Mouse (Mus musculus) embryonic facial prominence, embryonic 12.5 days (tissue): ENCODE data around the gene E2f2. TPM values are rescaled to one million over a fixed set of nuclear protein-coding genes. Genes with fewer than 3 reads are reported as not detected.
A peak's percentile ranks its signal among the peaks of the same experiment; 100 is the strongest.

Experiments used
- ATAC-seq: fragments of 200-750 bp; cut with Nextera tagmentation; 2 replicates; pipeline ENCODE4 v1.8.0; 2017; ENCODE audit not compliant: insufficient number of reproducible peaks, insufficient read depth, low FRiP score, low TSS enrichment
- H3K27ac ChIP-seq: fragments of 300-500 bp; sonication (generic); 2 replicates; pipeline ENCODE4 v1.5.1; 2016; ENCODE audit warnings: mild to moderate bottlenecking
- H3K27me3 ChIP-seq: fragments of 300-500 bp; sonication (generic); 2 replicates; pipeline ENCODE4 v1.6.1; 2016; ENCODE audit warnings: mild to moderate bottlenecking, moderate library complexity
- H3K36me3 ChIP-seq: fragments of 300-500 bp; sonication (generic); 2 replicates; pipeline ENCODE4 v1.6.1; 2016; ENCODE audit warnings: mild to moderate bottlenecking
- H3K4me1 ChIP-seq: fragments of 300-500 bp; sonication (generic); 2 replicates; pipeline ENCODE4 v1.6.1; 2016
- H3K4me2 ChIP-seq: fragments of 300-500 bp; sonication (generic); replicated peaks from 2 replicates; pipeline ENCODE4 v1.6.1; 2016; ENCODE audit warnings: mild to moderate bottlenecking, moderate library complexity
- H3K4me3 ChIP-seq: fragments of 300-500 bp; sonication (generic); 2 replicates; pipeline ENCODE4 v1.5.1; 2016; ENCODE audit warnings: mild to moderate bottlenecking
- H3K9ac ChIP-seq: fragments of 300-500 bp; sonication (generic); 2 replicates; pipeline ENCODE4 v1.6.1; 2016; ENCODE audit warnings: mild to moderate bottlenecking, moderate library complexity
- H3K9me3 ChIP-seq: fragments of 300-500 bp; sonication (generic); 2 replicates; pipeline ENCODE4 v1.6.1; 2016; ENCODE audit warnings: mild to moderate bottlenecking, moderate library complexity
- WGBS: fragments of 180-500 bp; shearing (Covaris S2); methylation state at CpG from one replicate; pipeline ENCODE4 v1.1.7; 2016; 5-methylcytosine and 5-hydroxymethylcytosine counted together
- polyA plus RNA-seq: library from polyadenylated mRNA; unstranded; fragments of >200 nt; fragmentation: Nextera tagmentation; extraction: Ambion mirVana; gene quantifications from 2 replicates; pipeline ENCODE4 v1.2.1, GENCODE M21; 2016

Gene E2f2
- polyA plus RNA-seq, 1 experiment from 2014 or later = 8.7 TPM

DNA sequence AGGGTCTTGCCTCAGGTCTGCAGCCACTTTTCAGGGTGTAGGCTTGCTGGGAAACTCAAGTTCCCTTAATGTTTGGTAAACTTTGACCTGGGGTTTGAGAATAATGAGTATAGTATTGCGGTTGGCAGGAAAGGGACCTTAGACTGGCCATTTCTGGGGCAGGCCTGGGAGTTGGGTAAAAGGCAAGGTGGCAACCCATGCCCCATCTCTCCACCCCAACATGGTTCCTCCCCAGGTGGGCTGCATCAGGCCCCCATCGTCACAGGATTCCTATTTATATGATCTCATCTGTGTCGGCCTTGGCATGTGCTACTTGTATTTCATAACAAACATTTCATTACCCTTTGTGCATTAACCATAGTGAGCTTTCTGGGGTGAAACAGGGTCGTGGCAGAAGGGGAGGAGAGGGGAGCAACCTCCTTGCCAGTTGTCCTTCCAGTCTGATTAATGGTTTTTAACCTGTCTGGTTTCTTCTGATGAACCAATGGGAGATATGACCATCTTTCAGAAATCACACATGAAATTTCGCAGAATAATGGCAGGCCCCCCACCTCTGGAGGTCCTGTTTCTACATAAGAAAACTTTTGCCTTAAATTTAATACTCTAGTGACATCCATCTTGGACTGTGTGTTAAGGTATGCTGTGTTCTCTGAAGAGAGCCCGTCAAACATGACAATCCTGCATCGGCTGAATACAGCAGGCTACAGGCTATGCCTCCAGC, 26.0 kb upstream of the E2f2 start:
- Histone ChIP-seq H3K9me3 (no peaks in the 10 kb centered on the region), H3K4me2 (peak overlapping the region; percentile 83), H3K36me3 (peaks cover 3% of the 10 kb centered on the region; the same call in 1 of the 2 replicates), H3K27me3 (no peaks in the 10 kb centered on the region), H3K4me1 (peaks cover 59% of the 10 kb centered on the region), H3K4me3 (peak overlapping the region; percentile 97), H3K27ac (peak overlapping the region; percentile 99), H3K9ac (peak overlapping the region; percentile 95)
- no peak for ATAC-seq
- WGBS = 6% methylated on average over 7 of the region's 7 CpGs

- peak overlapping the region; percentile 99 for H3K27ac ChIP-seq
- peak overlapping the region; percentile 95 for H3K9ac ChIP-seq
- H3K36me3 ChIP-seq = peaks cover 3% of the 10 kb centered on the region; the same call in 1 of the 2 replicates
- peak overlapping the region; percentile 97 for H3K4me3 ChIP-seq
- H3K27me3 ChIP-seq = no peaks in the 10 kb centered on the region
- peaks cover 56% of the 10 kb centered on the region for H3K4me1 ChIP-seq
- H3K4me2 ChIP-seq = peak overlapping the region; percentile 83
- no peak for ATAC-seq
- 5% methylated on average over 6 of the region's 6 CpGs for WGBS
- H3K9me3 ChIP-seq = no peaks in the 10 kb centered on the region
Measured at GRCm38 (mm10) chr4:136146712-136147154, 25.5 kb upstream of the E2f2 start.

GRCm38 (mm10) chr4:136147436-136148135, 24.6 kb upstream of the E2f2 start:
- H3K9me3 ChIP-seq = no peaks in the 10 kb centered on the region
- H3K27me3 ChIP-seq = no peaks in the 10 kb centered on the region
- peaks cover 3% of the 10 kb centered on the region; the same call in 1 of the 2 replicates for H3K36me3 ChIP-seq
- H3K27ac ChIP-seq = peak overlapping the region; percentile 99
- H3K9ac ChIP-seq = peak overlapping the region; percentile 51; the same call in 1 of the 2 replicates
- peaks cover 48% of the 10 kb centered on the region for H3K4me1 ChIP-seq
- WGBS = 1% methylated on average over 40 of the region's 48 CpGs
- peak overlapping the region; percentile 83 for H3K4me2 ChIP-seq
- peak overlapping the region; percentile 22 for H3K4me3 ChIP-seq
- peak; percentile 68 for ATAC-seq

DNA sequence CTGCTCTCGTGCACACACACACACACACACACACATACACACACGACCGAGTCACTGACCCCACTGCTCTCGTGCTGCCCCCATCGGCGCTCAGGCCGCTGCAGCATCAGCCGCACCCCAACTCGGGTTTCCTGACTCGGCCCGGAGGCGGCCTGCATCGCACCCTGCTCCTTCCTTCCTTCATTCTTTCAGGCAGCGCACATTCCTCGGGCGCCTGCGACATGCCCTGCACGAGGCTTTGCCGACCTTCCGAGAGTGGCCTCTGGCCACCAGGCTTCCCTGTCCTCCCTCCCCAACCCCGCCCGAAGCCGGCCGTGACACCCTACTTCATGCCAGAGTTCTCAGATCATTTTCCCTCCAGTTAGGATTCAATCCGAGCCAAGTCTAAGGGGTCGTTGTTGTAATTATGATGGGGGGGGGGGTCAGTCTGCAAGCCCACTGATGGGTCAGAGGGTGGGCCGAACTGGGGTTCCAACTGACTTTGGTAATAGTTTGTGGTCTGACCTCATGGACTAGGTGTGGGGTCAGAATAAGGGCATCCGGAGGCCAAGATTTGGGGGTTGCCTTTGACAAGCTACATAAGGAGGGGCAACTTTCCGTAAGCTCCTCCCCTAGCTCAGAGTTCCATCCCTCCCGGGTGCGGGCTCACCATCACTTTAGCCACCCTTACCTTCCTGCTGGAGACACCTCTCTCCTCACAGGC, 23.7 kb upstream of the E2f2 start:
- no peaks in the 10 kb centered on the region for H3K9me3 ChIP-seq
- H3K4me2 ChIP-seq = peak overlapping the region; percentile 83
- ATAC-seq = peak; percentile 5; the same call in 1 of the 2 replicates
- peaks cover 3% of the 10 kb centered on the region; the same call in 1 of the 2 replicates for H3K36me3 ChIP-seq
- H3K9ac ChIP-seq = no peak overlapping the region
- peak overlapping the region; percentile 99 for H3K27ac ChIP-seq
- peaks cover 44% of the 10 kb centered on the region for H3K4me1 ChIP-seq
- H3K27me3 ChIP-seq = no peaks in the 10 kb centered on the region
- 2% methylated on average over 31 of the region's 31 CpGs for WGBS
- H3K4me3 ChIP-seq = peak overlapping the region; percentile 22

- H3K36me3 ChIP-seq = peaks cover 3% of the 10 kb centered on the region; the same call in 1 of the 2 replicates
- H3K4me1 ChIP-seq = peaks cover 44% of the 10 kb centered on the region
- H3K9ac ChIP-seq = no peak overlapping the region
- no peaks in the 10 kb centered on the region for H3K27me3 ChIP-seq
- H3K4me3 ChIP-seq = no peak overlapping the region
- no peak for ATAC-seq
- 78% methylated on average over 2 of the region's 2 CpGs for WGBS
- H3K9me3 ChIP-seq = no peaks in the 10 kb centered on the region
- peak overlapping the region; percentile 83; the same call in 1 of the 2 replicates for H3K4me2 ChIP-seq
- peak overlapping the region; percentile 99 for H3K27ac ChIP-seq
Measured at GRCm38 (mm10) chr4:136149045-136149379, 23.2 kb upstream of the E2f2 start.

DNA sequence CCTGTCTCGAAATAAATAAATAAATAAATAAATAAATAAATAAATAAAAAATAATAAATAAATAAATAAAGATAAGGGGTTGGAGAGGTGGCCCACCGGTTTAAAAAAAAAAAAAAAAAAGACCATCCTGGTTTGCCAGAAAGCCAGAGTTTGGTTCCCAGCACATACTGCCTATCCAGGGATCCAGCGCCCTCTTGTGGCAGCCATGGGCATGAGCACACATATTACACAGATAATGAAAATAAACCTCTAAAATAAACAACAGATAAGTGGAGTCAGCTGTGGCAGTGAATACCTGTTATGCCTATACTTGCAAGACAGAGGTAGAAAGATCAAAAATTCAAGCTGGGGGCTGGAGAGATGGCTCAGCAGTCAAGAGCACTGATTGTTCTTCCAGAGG, 22.5 kb upstream of the E2f2 start:
- Histone ChIP-seq H3K9me3 (no peaks in the 10 kb centered on the region), H3K27me3 (no peaks in the 10 kb centered on the region), H3K27ac (peak overlapping the region; percentile 79), H3K4me1 (peaks cover 46% of the 10 kb centered on the region), H3K4me2 (no peak overlapping the region), H3K4me3 (no peak overlapping the region), H3K36me3 (peaks cover 3% of the 10 kb centered on the region; the same call in 1 of the 2 replicates), H3K9ac (no peak overlapping the region)
- whole genome bisulfite sequencing = 39% methylated on average over 3 of the region's 3 CpGs
- ATAC-seq = no peak

DNA sequence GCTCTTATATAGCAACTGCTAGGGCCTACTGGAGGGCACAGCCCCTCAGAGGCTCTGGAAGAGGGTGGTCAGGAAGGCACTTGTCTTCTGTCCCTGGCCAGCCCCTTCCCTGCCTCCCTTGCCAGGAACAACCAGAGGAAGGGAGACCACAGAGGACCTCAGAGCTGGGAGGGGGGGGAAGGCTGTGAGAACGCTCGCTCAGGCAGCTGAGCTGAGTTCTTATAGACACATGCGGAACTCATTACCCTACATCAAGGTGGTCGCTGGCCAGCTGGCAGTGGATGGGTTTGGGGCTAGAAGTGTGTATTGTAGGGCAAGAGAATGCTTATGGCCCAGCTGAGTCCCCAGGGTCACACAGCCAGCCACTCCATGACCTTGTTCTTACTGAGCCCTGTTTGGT, 21.6 kb upstream of the E2f2 start:
- Histone ChIP-seq H3K4me2 (no peak overlapping the region), H3K36me3 (no peaks in the 10 kb centered on the region), H3K4me3 (no peak overlapping the region), H3K4me1 (peaks cover 46% of the 10 kb centered on the region), H3K9ac (no peak overlapping the region), H3K9me3 (no peaks in the 10 kb centered on the region), H3K27ac (peak overlapping the region; percentile 79), H3K27me3 (no peaks in the 10 kb centered on the region)
- ATAC-seq = no peak
- 20% methylated on average over 4 of the region's 4 CpGs for WGBS

DNA sequence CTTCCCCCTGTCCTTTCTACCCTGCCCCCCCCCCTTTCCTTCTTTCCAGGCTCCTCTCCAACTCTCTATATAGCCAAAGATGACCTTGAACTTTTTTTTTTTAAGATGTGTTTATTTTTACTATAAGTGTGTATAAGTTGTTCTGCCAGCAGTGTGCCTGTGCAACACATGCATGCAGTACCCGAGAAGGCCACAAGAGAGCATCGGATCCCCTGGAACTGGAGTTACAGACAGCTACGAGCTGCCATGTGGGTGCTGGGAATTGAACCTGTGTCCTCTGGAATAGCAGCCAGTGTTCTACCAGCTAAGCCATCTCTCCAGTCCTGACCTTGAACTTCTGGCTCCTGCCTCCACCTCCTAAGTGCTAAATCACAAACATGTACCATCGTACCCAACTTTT, 19.4 kb upstream of the E2f2 start:
- WGBS = 91% methylated on average over 4 of the region's 4 CpGs
- H3K36me3 ChIP-seq = no peaks in the 10 kb centered on the region
- H3K9me3 ChIP-seq = no peaks in the 10 kb centered on the region
- H3K4me3 ChIP-seq = no peak overlapping the region
- no peak overlapping the region for H3K9ac ChIP-seq
- peaks cover 33% of the 10 kb centered on the region for H3K4me1 ChIP-seq
- no peak overlapping the region for H3K4me2 ChIP-seq
- H3K27ac ChIP-seq = no peak overlapping the region
- no peak for ATAC-seq
- H3K27me3 ChIP-seq = no peaks in the 10 kb centered on the region

DNA sequence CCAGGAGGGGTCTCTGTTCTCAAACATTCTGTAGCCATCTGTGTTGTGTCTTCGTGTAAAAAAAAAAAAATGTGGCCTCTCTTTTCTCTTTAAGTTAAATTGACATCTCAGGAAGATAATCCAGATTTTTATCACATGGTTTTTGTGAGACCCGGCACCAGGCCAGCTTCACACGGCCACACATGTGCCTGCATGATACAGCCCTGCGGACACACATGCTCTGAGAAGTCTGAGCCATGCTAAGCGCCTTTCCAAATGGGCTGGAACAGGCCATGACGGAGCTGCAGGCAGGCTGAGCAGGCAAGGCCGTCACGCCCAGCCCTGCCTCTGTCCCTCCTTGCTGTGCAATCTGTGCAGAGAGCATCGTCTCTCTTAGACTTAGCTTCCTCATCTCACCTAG, 17.7 kb upstream of the E2f2 start:
- Histone ChIP-seq H3K9ac (no peak overlapping the region), H3K27me3 (no peaks in the 10 kb centered on the region)
- ATAC-seq = no peak

GRCm38 (mm10) chr4:136158498-136158897, 13.7 kb upstream of the E2f2 start:
- Histone ChIP-seq H3K9me3 (no peaks in the 10 kb centered on the region), H3K4me2 (no peak overlapping the region), H3K9ac (no peak overlapping the region), H3K4me3 (no peak overlapping the region), H3K4me1 (peaks cover 15% of the 10 kb centered on the region), H3K27me3 (no peaks in the 10 kb centered on the region), H3K27ac (no peak overlapping the region), H3K36me3 (no peaks in the 10 kb centered on the region)
- ATAC-seq = no peak
- 83% methylated on average over 6 of the region's 6 CpGs for WGBS

More for the DNA sequence above, 17.7 kb upstream of the E2f2 start:
- H3K4me1 ChIP-seq = peaks cover 22% of the 10 kb centered on the region
- 60% methylated on average over 9 of the region's 9 CpGs for WGBS
- no peak overlapping the region for H3K4me2 ChIP-seq
- no peak overlapping the region for H3K27ac ChIP-seq
- H3K36me3 ChIP-seq = no peaks in the 10 kb centered on the region
- no peaks in the 10 kb centered on the region for H3K9me3 ChIP-seq
- no peak overlapping the region for H3K4me3 ChIP-seq

GRCm38 (mm10) chr4:136159802-136160397, 12.3 kb upstream of the E2f2 start:
- 0 out of 2 replicates have a peak, but pooled peaks have one; percentile 1 for ATAC-seq
- 2% methylated on average over 5 of the region's 5 CpGs for WGBS

More at GRCm38 (mm10) chr4:136159802-136160397, 12.3 kb upstream of the E2f2 start:
- H3K4me1 ChIP-seq = peaks cover 12% of the 10 kb centered on the region
- peak overlapping the region; percentile 5; the same call in 1 of the 2 replicates for H3K27ac ChIP-seq
- H3K4me3 ChIP-seq = no peak overlapping the region
- no peaks in the 10 kb centered on the region for H3K9me3 ChIP-seq
- no peak overlapping the region for H3K9ac ChIP-seq
- no peaks in the 10 kb centered on the region for H3K36me3 ChIP-seq
- H3K27me3 ChIP-seq = no peaks in the 10 kb centered on the region
- H3K4me2 ChIP-seq = no peak overlapping the region
